Mouse (Mus musculus) spleen, postnatal 10 days (tissue): Measurements from ENCODE around the gene Wwc1.
A peak's percentile ranks its signal among the peaks of the same experiment; 100 is the strongest.

Source experiments
- DNase-seq, 2 experiments: peaks; one replicate each; pipeline ENCODE4 v3.0.0; 2021 to 2022; ENCODE audit warnings: low spot score in 2 of 2

Gene Wwc1

GRCm38 (mm10) chr11:35980411-35980917 lies at the start of gene Wwc1:
Gene Wwc1, minus strand, starts transcription at chr11:35980527.
- DNase-seq: no peak

GRCm38 (mm10) chr11:36020009-36020408 lies 39.7 kb upstream of the Wwc1 start:
- no peak for DNase-seq

GRCm38 (mm10) chr11:36013179-36013578 lies 32.9 kb upstream of the Wwc1 start:
- no peak for DNase-seq

GRCm38 (mm10) chr11:36009281-36010208 lies 29.2 kb upstream of the Wwc1 start:
- DNase-seq: no peak

GRCm38 (mm10) chr11:36002900-36003299 lies 22.6 kb upstream of the Wwc1 start:
- no peak for DNase-seq

GRCm38 (mm10) chr11:36001282-36001970 lies 21.1 kb upstream of the Wwc1 start:
- peak; percentile 40 to 73 for DNase-seq

GRCm38 (mm10) chr11:36000585-36001281 lies 20.4 kb upstream of the Wwc1 start:
- no peak for DNase-seq

- no peak for DNase-seq
These were observed 19.7 kb upstream of the Wwc1 start for GRCm38 (mm10) chr11:36000038-36000437.

GRCm38 (mm10) chr11:35998048-35998447 lies 17.7 kb upstream of the Wwc1 start:
- DNase-seq: no peak

- DNase-seq: no peak
These were observed 15.0 kb upstream of the Wwc1 start for GRCm38 (mm10) chr11:35995310-35995709.

- no peak for DNase-seq
These were observed 11.5 kb upstream of the Wwc1 start for GRCm38 (mm10) chr11:35991846-35992245.

- no peak for DNase-seq
These were observed 9.6 kb upstream of the Wwc1 start for GRCm38 (mm10) chr11:35989967-35990366.

- peak in 1 of 2 experiments; percentile 26 for DNase-seq
These were observed 5.6 kb upstream of the Wwc1 start for GRCm38 (mm10) chr11:35985841-35986393.

GRCm38 (mm10) chr11:35982734-35983133 lies 2.4 kb upstream of the Wwc1 start:
- no peak for DNase-seq

GRCm38 (mm10) chr11:35979733-35980410 lies 455 bp downstream of the Wwc1 start:
- DNase-seq: no peak

GRCm38 (mm10) chr11:35979266-35979732 lies 1.0 kb downstream of the Wwc1 start:
- DNase-seq: no peak

GRCm38 (mm10) chr11:35977796-35978195 lies 2.5 kb downstream of the Wwc1 start:
- no peak for DNase-seq

GRCm38 (mm10) chr11:35977096-35977495 lies 3.2 kb downstream of the Wwc1 start:
- no peak for DNase-seq

GRCm38 (mm10) chr11:35976482-35976881 lies 3.8 kb downstream of the Wwc1 start:
- no peak for DNase-seq

GRCm38 (mm10) chr11:35974632-35975450 lies 5.5 kb downstream of the Wwc1 start:
- DNase-seq: no peak
